In genomic region chr3:87884291-87884690, GRCm38 (mm10) we compare ENCODE assay signal across 8 mouse cellular contexts. TPM values are rescaled to one million over a fixed set of nuclear protein-coding genes. Genes with fewer than 3 reads are reported as not detected.
DNase-seq lines count a peak whose midpoint lies in the region; ATAC-seq and TF ChIP-seq lines count a peak whose summit lies in the region.

No protein-coding gene starts in this region.

- H3K4me2 ChIP-seq in lung, embryonic 14.5 days, result peak overlapping the region; percentile 74
- H3K4me2 ChIP-seq in embryonic facial prominence, embryonic 15.5 days (replicated peaks), result peak overlapping the region; percentile 84
- peak overlapping the region; percentile 86 for H3K4me2 ChIP-seq in limb, embryonic 11.5 days (ENCODE audit: low read depth, severe bottlenecking)
- H3K4me2 ChIP-seq in neural tube, embryonic 14.5 days (ENCODE audit: low read depth, low read length), result peak overlapping the region; percentile 75

- DNase-seq in lung, embryonic 14.5 days, result no peak
- no peak for DNase-seq in lung, postnatal 10 days
- DNase-seq in limb, embryonic 11.5 days (ENCODE audit: low spot score), result no peak
- no peak for DNase-seq in MN1 (ENCODE audit: low spot score)
- DNase-seq in c-Kit-positive CD71-positive TER-119-positive erythroid progenitor cells, embryonic 14.5 days (ENCODE audit: low spot score), result no peak

- H3K27me3 ChIP-seq in lung, embryonic 14.5 days (ENCODE audit: insufficient read depth, low read length), result no peaks in the 10 kb centered on the region
- H3K27me3 ChIP-seq in embryonic facial prominence, embryonic 15.5 days, result no peaks in the 10 kb centered on the region
- no peaks in the 10 kb centered on the region for H3K27me3 ChIP-seq in limb, embryonic 11.5 days (ENCODE audit: control insufficient read depth, insufficient read depth, low read length)
- no peaks in the 10 kb centered on the region; the same call in 1 of the 2 replicates for H3K27me3 ChIP-seq in neural tube, embryonic 14.5 days (ENCODE audit: control insufficient read depth, insufficient read depth, low read length)

- peak overlapping the region; percentile 89 for H3K4me3 ChIP-seq in lung, embryonic 14.5 days (ENCODE audit: low read depth, low read length)
- H3K4me3 ChIP-seq in embryonic facial prominence, embryonic 15.5 days (replicated peaks), result peak overlapping the region; percentile 90
- H3K4me3 ChIP-seq in limb, embryonic 11.5 days (ENCODE audit: low read depth, low read length), result peak overlapping the region; percentile 92
- H3K4me3 ChIP-seq in neural tube, embryonic 14.5 days (ENCODE audit: low read depth, low read length), result peak overlapping the region; percentile 92

- WGBS in lung, embryonic 14.5 days, result 0% methylated on average over 3 of the region's 3 CpGs
- WGBS in embryonic facial prominence, embryonic 15.5 days, result 2% methylated on average over 3 of the region's 3 CpGs
- 3% methylated on average over 3 of the region's 3 CpGs for WGBS in limb, embryonic 11.5 days
- WGBS in neural tube, embryonic 14.5 days, result 9% methylated on average over 3 of the region's 3 CpGs

- H3K9ac ChIP-seq in lung, embryonic 14.5 days, result peak overlapping the region; percentile 92
- H3K9ac ChIP-seq in embryonic facial prominence, embryonic 15.5 days, result peak overlapping the region; percentile 98
- peak overlapping the region; percentile 86 for H3K9ac ChIP-seq in limb, embryonic 11.5 days (ENCODE audit: low read length)
- peak overlapping the region; percentile 93 for H3K9ac ChIP-seq in neural tube, embryonic 14.5 days (replicated peaks; ENCODE audit: low read depth, low read length)

- ATAC-seq in lung, embryonic 14.5 days (ENCODE audit: insufficient read depth), result no peak
- no peak for ATAC-seq in embryonic facial prominence, embryonic 15.5 days (ENCODE audit: insufficient number of reproducible peaks, low FRiP score, low TSS enrichment, low read depth)
- no peak for ATAC-seq in limb, embryonic 11.5 days (ENCODE audit: insufficient number of reproducible peaks, low FRiP score, low TSS enrichment, low read depth)
- ATAC-seq in neural tube, embryonic 14.5 days (ENCODE audit: low read depth), result no peak
- ATAC-seq in cerebellum, adult (ENCODE audit: insufficient number of reproducible peaks, low FRiP score, low TSS enrichment), result no peak

- H3K27ac ChIP-seq in lung, embryonic 14.5 days (ENCODE audit: low read depth), result no peak overlapping the region
- H3K27ac ChIP-seq in embryonic facial prominence, embryonic 15.5 days (replicated peaks), result peak overlapping the region; percentile 87
- no peak overlapping the region for H3K27ac ChIP-seq in limb, embryonic 11.5 days (replicated peaks; ENCODE audit: low read depth, low read length)
- no peak overlapping the region for H3K27ac ChIP-seq in neural tube, embryonic 14.5 days (ENCODE audit: low read depth, low read length)

- TF ChIP-seq CTCF in lung, embryonic 14.5 days (IDR thresholded peaks at IDR 0.05; ENCODE audit: low read depth), result no peak

- no peaks in the 10 kb centered on the region for H3K9me3 ChIP-seq in lung, embryonic 14.5 days (ENCODE audit: low read depth, low read length)
- no peaks in the 10 kb centered on the region for H3K9me3 ChIP-seq in embryonic facial prominence, embryonic 15.5 days (replicated peaks)
- H3K9me3 ChIP-seq in limb, embryonic 11.5 days (ENCODE audit: control insufficient read depth, low read length), result no peaks in the 10 kb centered on the region
- H3K9me3 ChIP-seq in neural tube, embryonic 14.5 days (ENCODE audit: control insufficient read depth, low read length), result no peaks in the 10 kb centered on the region

- H3K4me1 ChIP-seq in lung, embryonic 14.5 days (ENCODE audit: insufficient read depth), result peaks cover 6% of the 10 kb centered on the region
- peaks cover 19% of the 10 kb centered on the region for H3K4me1 ChIP-seq in embryonic facial prominence, embryonic 15.5 days
- H3K4me1 ChIP-seq in limb, embryonic 11.5 days (ENCODE audit: control insufficient read depth, insufficient read depth, low read length), result peaks cover 9% of the 10 kb centered on the region
- H3K4me1 ChIP-seq in neural tube, embryonic 14.5 days (ENCODE audit: control insufficient read depth, insufficient read depth, low read length), result peaks cover 10% of the 10 kb centered on the region

- peaks cover 17% of the 10 kb centered on the region for H3K36me3 ChIP-seq in lung, embryonic 14.5 days (ENCODE audit: insufficient read depth)
- H3K36me3 ChIP-seq in embryonic facial prominence, embryonic 15.5 days, result peaks cover 17% of the 10 kb centered on the region
- H3K36me3 ChIP-seq in limb, embryonic 11.5 days (ENCODE audit: control insufficient read depth, insufficient read depth, low read length), result no peaks in the 10 kb centered on the region; the same call in 1 of the 2 replicates
- H3K36me3 ChIP-seq in neural tube, embryonic 14.5 days (ENCODE audit: control insufficient read depth, insufficient read depth, low read length), result peaks cover 4% of the 10 kb centered on the region; the same call in 1 of the 2 replicates

RNA-seq across cellular contexts. Expression of gene Prcc, which starts 1.1 kb away (rescaled TPM):
- 13.4 and 14.2 TPM in 2 replicates for polyA plus RNA-seq in lung, embryonic 14.5 days (2014; fragmentation: Nextera tagmentation; extraction: Ambion mirVana)
- polyA plus RNA-seq in embryonic facial prominence, embryonic 15.5 days (2015; fragmentation: Nextera tagmentation; extraction: Ambion mirVana), result 16.4 and 16.5 TPM in 2 replicates
- polyA plus RNA-seq in limb, embryonic 11.5 days (2014; fragmentation: Nextera tagmentation; extraction: Ambion mirVana), result 24.1 and 24.4 TPM in 2 replicates
- polyA plus RNA-seq in neural tube, embryonic 14.5 days (2014; fragmentation: Nextera tagmentation; extraction: Ambion mirVana), result 16.0 and 16.9 TPM in 2 replicates

RNA-seq across cellular contexts. Expression of gene Hdgf, which starts 21.8 kb away (rescaled TPM):
- polyA plus RNA-seq in lung, embryonic 14.5 days (2014; fragmentation: Nextera tagmentation; extraction: Ambion mirVana), result 287 and 288 TPM in 2 replicates
- polyA plus RNA-seq in embryonic facial prominence, embryonic 15.5 days (2015; fragmentation: Nextera tagmentation; extraction: Ambion mirVana), result 240 and 246 TPM in 2 replicates
- 305 and 311 TPM in 2 replicates for polyA plus RNA-seq in limb, embryonic 11.5 days (2014; fragmentation: Nextera tagmentation; extraction: Ambion mirVana)
- polyA plus RNA-seq in neural tube, embryonic 14.5 days (2014; fragmentation: Nextera tagmentation; extraction: Ambion mirVana), result 128 and 151 TPM in 2 replicates

RNA-seq across cellular contexts. Expression of gene Mrpl24, which starts 35.0 kb away (rescaled TPM):
- polyA plus RNA-seq in lung, embryonic 14.5 days (2014; fragmentation: Nextera tagmentation; extraction: Ambion mirVana), result 64.8 and 65.5 TPM in 2 replicates
- polyA plus RNA-seq in embryonic facial prominence, embryonic 15.5 days (2015; fragmentation: Nextera tagmentation; extraction: Ambion mirVana), result 75.4 and 78.9 TPM in 2 replicates
- 76.2 and 76.8 TPM in 2 replicates for polyA plus RNA-seq in limb, embryonic 11.5 days (2014; fragmentation: Nextera tagmentation; extraction: Ambion mirVana)
- polyA plus RNA-seq in neural tube, embryonic 14.5 days (2014; fragmentation: Nextera tagmentation; extraction: Ambion mirVana), result 53.5 and 58.9 TPM in 2 replicates

RNA-seq across cellular contexts. Expression of gene Sh2d2a, which starts 37.7 kb away (rescaled TPM):
- polyA plus RNA-seq in lung, embryonic 14.5 days (2014; fragmentation: Nextera tagmentation; extraction: Ambion mirVana), result 0.09 TPM in 2 replicates
- 0.07 and 0.12 TPM in 2 replicates for polyA plus RNA-seq in embryonic facial prominence, embryonic 15.5 days (2015; fragmentation: Nextera tagmentation; extraction: Ambion mirVana)
- polyA plus RNA-seq in limb, embryonic 11.5 days (2014; fragmentation: Nextera tagmentation; extraction: Ambion mirVana), result not detected in 2 replicates
- not detected in 2 replicates for polyA plus RNA-seq in neural tube, embryonic 14.5 days (2014; fragmentation: Nextera tagmentation; extraction: Ambion mirVana)

RNA-seq across cellular contexts. Expression of gene Isg20l2, which starts 45.8 kb away (rescaled TPM):
- polyA plus RNA-seq in lung, embryonic 14.5 days (2014; fragmentation: Nextera tagmentation; extraction: Ambion mirVana), result 44.0 and 50.5 TPM in 2 replicates
- polyA plus RNA-seq in embryonic facial prominence, embryonic 15.5 days (2015; fragmentation: Nextera tagmentation; extraction: Ambion mirVana), result 54.5 and 56.2 TPM in 2 replicates
- 51.7 and 67.0 TPM in 2 replicates for polyA plus RNA-seq in limb, embryonic 11.5 days (2014; fragmentation: Nextera tagmentation; extraction: Ambion mirVana)
- 16.1 and 23.1 TPM in 2 replicates for polyA plus RNA-seq in neural tube, embryonic 14.5 days (2014; fragmentation: Nextera tagmentation; extraction: Ambion mirVana)
